Mouse (Mus musculus): ENCODE results near the gene Dscaml1. TPM values are rescaled to one million over a fixed set of nuclear protein-coding genes. Genes with fewer than 3 reads are reported as not detected.

Gene Dscaml1
- polyA plus RNA-seq, 1 experiment from 2014 or later = 0.24 TPM

- TF ChIP-seq CTCF (IDR thresholded peaks at IDR 0.05; ENCODE audit: low read depth) = no peak
- no peaks in the 10 kb centered on the region for H3K27me3 ChIP-seq (ENCODE audit: insufficient read depth, low read length)
Measured at GRCm38 (mm10) chr9:45487179-45487801, 60.9 kb downstream of the Dscaml1 start.

GRCm38 (mm10) chr9:45490899-45491298 is 64.5 kb downstream of the Dscaml1 start:
- DNase-seq (ENCODE audit: low spot score) (no peak), ATAC-seq (replicated peaks; ENCODE audit: low FRiP score, low read depth) (no peak)
- Histone ChIP-seq H3K4me3 (replicated peaks; ENCODE audit: low read depth, low read length) (no peak overlapping the region), H3K4me2 (ENCODE audit: low read length) (no peak overlapping the region), H3K27ac (no peak overlapping the region), H3K36me3 (ENCODE audit: insufficient read depth, low read length) (no peaks in the 10 kb centered on the region), H3K4me1 (replicated peaks; ENCODE audit: insufficient read depth, low read length) (no peaks in the 10 kb centered on the region), H3K27me3 (ENCODE audit: insufficient read depth, low read length) (no peaks in the 10 kb centered on the region), H3K9me3 (replicated peaks; ENCODE audit: low read length) (no peaks in the 10 kb centered on the region), H3K9ac (ENCODE audit: low read depth, low read length) (no peak overlapping the region)
- TF ChIP-seq CTCF (IDR thresholded peaks at IDR 0.05; ENCODE audit: low read depth) = no peak
- WGBS = 88% methylated on average over 2 of the region's 2 CpGs

More at GRCm38 (mm10) chr9:45487179-45487801, 60.9 kb downstream of the Dscaml1 start:
- Histone ChIP-seq H3K36me3 (ENCODE audit: insufficient read depth, low read length) (no peaks in the 10 kb centered on the region), H3K4me2 (ENCODE audit: low read length) (no peak overlapping the region), H3K4me3 (replicated peaks; ENCODE audit: low read depth, low read length) (no peak overlapping the region), H3K9me3 (replicated peaks; ENCODE audit: low read length) (no peaks in the 10 kb centered on the region), H3K27ac (no peak overlapping the region), H3K9ac (ENCODE audit: low read depth, low read length) (no peak overlapping the region), H3K4me1 (replicated peaks; ENCODE audit: insufficient read depth, low read length) (no peaks in the 10 kb centered on the region)
- ATAC-seq (replicated peaks; ENCODE audit: low FRiP score, low read depth) = no peak
- DNase-seq (ENCODE audit: low spot score) = no peak
- 79% methylated on average over 12 of the region's 12 CpGs for WGBS

- DNase-seq (ENCODE audit: low spot score) (no peak), ATAC-seq (replicated peaks; ENCODE audit: low FRiP score, low read depth) (no peak)
Measured at GRCm38 (mm10) chr9:45494889-45495288, 68.5 kb downstream of the Dscaml1 start.

GRCm38 (mm10) chr9:45496340-45496739 is 69.9 kb downstream of the Dscaml1 start:
- no peak for DNase-seq (ENCODE audit: low spot score)
- H3K27ac ChIP-seq = no peak overlapping the region

More at GRCm38 (mm10) chr9:45494889-45495288, 68.5 kb downstream of the Dscaml1 start:
- H3K4me3 ChIP-seq (replicated peaks; ENCODE audit: low read depth, low read length) = no peak overlapping the region
- H3K9me3 ChIP-seq (replicated peaks; ENCODE audit: low read length) = no peaks in the 10 kb centered on the region
- H3K9ac ChIP-seq (ENCODE audit: low read depth, low read length) = no peak overlapping the region
- TF ChIP-seq CTCF (IDR thresholded peaks at IDR 0.05; ENCODE audit: low read depth) = no peak
- 88% methylated on average over 3 of the region's 3 CpGs for WGBS
- H3K4me2 ChIP-seq (ENCODE audit: low read length) = no peak overlapping the region
- no peaks in the 10 kb centered on the region for H3K36me3 ChIP-seq (ENCODE audit: insufficient read depth, low read length)
- H3K27ac ChIP-seq = no peak overlapping the region
- H3K4me1 ChIP-seq (replicated peaks; ENCODE audit: insufficient read depth, low read length) = no peaks in the 10 kb centered on the region; the same call in 1 of the 2 replicates
- H3K27me3 ChIP-seq (ENCODE audit: insufficient read depth, low read length) = no peaks in the 10 kb centered on the region

GRCm38 (mm10) chr9:45496944-45497343 is 70.5 kb downstream of the Dscaml1 start:
- H3K36me3 ChIP-seq (ENCODE audit: insufficient read depth, low read length) = no peaks in the 10 kb centered on the region
- DNase-seq (ENCODE audit: low spot score) = no peak
- H3K27me3 ChIP-seq (ENCODE audit: insufficient read depth, low read length) = no peaks in the 10 kb centered on the region
- H3K4me2 ChIP-seq (ENCODE audit: low read length) = no peak overlapping the region
- no peak overlapping the region for H3K4me3 ChIP-seq (replicated peaks; ENCODE audit: low read depth, low read length)
- no peaks in the 10 kb centered on the region; the same call in 1 of the 2 replicates for H3K4me1 ChIP-seq (replicated peaks; ENCODE audit: insufficient read depth, low read length)
- no peak for ATAC-seq (replicated peaks; ENCODE audit: low FRiP score, low read depth)
- no peak overlapping the region for H3K9ac ChIP-seq (ENCODE audit: low read depth, low read length)
- no peak for TF ChIP-seq CTCF (IDR thresholded peaks at IDR 0.05; ENCODE audit: low read depth)
- H3K27ac ChIP-seq = no peak overlapping the region
- H3K9me3 ChIP-seq (replicated peaks; ENCODE audit: low read length) = no peaks in the 10 kb centered on the region
- 73% methylated on average over 1 of the region's 1 CpGs for WGBS

More at GRCm38 (mm10) chr9:45496340-45496739, 69.9 kb downstream of the Dscaml1 start:
- H3K9me3 ChIP-seq (replicated peaks; ENCODE audit: low read length) = no peaks in the 10 kb centered on the region
- WGBS = 95% methylated on average over 3 of the region's 3 CpGs
- H3K9ac ChIP-seq (ENCODE audit: low read depth, low read length) = no peak overlapping the region
- no peak for ATAC-seq (replicated peaks; ENCODE audit: low FRiP score, low read depth)
- H3K36me3 ChIP-seq (ENCODE audit: insufficient read depth, low read length) = no peaks in the 10 kb centered on the region
- no peak overlapping the region for H3K4me2 ChIP-seq (ENCODE audit: low read length)
- no peaks in the 10 kb centered on the region; the same call in 1 of the 2 replicates for H3K4me1 ChIP-seq (replicated peaks; ENCODE audit: insufficient read depth, low read length)
- no peak for TF ChIP-seq CTCF (IDR thresholded peaks at IDR 0.05; ENCODE audit: low read depth)
- no peak overlapping the region for H3K4me3 ChIP-seq (replicated peaks; ENCODE audit: low read depth, low read length)
- H3K27me3 ChIP-seq (ENCODE audit: insufficient read depth, low read length) = no peaks in the 10 kb centered on the region

- Histone ChIP-seq H3K4me2 (ENCODE audit: low read length) (no peak overlapping the region), H3K36me3 (ENCODE audit: insufficient read depth, low read length) (no peaks in the 10 kb centered on the region), H3K4me3 (replicated peaks; ENCODE audit: low read depth, low read length) (no peak overlapping the region), H3K9ac (ENCODE audit: low read depth, low read length) (no peak overlapping the region), H3K27me3 (ENCODE audit: insufficient read depth, low read length) (no peaks in the 10 kb centered on the region), H3K9me3 (replicated peaks; ENCODE audit: low read length) (no peaks in the 10 kb centered on the region), H3K27ac (no peak overlapping the region), H3K4me1 (replicated peaks; ENCODE audit: insufficient read depth, low read length) (no peaks in the 10 kb centered on the region; the same call in 1 of the 2 replicates)
- DNase-seq (ENCODE audit: low spot score) (no peak), ATAC-seq (replicated peaks; ENCODE audit: low FRiP score, low read depth) (no peak)
- 20% methylated on average over 10 of the region's 10 CpGs for WGBS
- no peak for TF ChIP-seq CTCF (IDR thresholded peaks at IDR 0.05; ENCODE audit: low read depth)
Measured at GRCm38 (mm10) chr9:45499267-45499666, 72.8 kb downstream of the Dscaml1 start.
